Mouse (Mus musculus) lung, postnatal 25 days (tissue): ENCODE results near the gene Dock7.

Source experiments
- DNase-seq: peaks from one replicate; pipeline ENCODE4 v3.0.0; 2022; ENCODE audit warnings: low spot score

Gene Dock7

DNA sequence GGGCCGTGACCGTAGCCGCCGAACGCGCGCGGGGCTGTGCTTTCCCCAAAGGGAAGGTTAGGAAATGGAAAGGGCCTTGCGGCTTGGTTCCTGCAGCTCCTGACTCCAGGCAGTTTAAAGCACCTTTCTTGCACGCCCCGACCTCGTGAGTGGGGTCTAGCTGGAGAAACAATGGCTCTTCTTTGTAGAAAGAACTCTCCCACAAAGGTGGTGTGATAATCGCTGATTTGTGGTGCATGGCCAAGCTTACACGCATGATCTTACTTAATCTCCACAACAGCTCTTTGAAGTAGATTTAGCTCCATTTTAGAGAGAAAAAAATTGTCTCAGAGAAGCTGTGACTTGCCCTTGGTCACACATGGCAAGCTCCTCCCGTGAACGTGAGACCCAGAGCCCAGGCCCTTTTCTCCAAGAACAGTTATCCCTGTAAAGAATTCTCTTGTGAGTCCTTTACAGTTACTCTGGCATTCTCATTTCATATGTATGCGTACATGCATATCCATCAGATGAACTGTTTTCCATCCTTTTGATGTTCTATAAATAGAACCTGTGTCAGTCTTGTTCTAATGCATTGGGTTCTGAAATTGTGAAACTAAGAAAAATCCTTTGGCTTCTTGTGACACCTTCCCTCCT lies 524 bp upstream of the Dock7 start:
- DNase-seq, result no peak

DNA sequence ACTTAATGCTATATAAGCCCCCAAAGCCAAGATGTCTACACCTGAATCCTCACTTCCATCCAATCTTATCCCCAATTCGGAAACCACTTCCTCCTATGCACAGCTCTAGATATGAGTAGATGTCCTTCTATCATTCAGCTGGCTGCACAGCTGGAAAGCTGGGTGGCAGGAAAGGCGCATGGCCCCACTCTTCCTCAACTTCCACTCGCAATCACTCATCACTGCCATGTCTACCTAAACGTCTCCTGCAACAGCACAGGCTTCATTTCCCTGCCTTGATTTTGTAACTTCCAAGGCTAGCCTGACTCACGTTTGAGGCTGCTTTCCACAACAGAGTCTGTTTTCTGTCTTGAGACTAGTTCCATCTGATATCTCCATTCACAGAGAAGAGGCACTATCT lies 1.7 kb downstream of the Dock7 start:
- DNase-seq, result no peak

DNA sequence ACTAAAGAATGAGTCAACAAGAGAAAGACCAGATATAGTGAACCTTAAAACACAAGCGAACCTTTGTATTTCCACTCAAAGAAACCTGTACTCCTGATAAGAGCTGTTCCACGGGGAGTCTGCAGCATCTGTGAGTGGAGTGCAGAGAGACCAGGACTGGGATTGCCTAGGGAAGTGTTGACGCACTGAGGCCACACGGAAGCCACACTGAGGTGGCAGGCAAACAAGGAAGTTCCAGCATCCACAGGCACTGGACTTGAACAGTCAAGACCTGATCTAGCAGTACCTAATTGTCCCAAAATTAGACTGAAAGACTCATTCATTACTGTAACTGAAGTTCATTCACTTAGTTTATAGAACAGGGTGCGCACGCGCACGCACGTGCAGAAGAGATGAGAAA lies 4.9 kb downstream of the Dock7 start:
- DNase-seq, result no peak

DNA sequence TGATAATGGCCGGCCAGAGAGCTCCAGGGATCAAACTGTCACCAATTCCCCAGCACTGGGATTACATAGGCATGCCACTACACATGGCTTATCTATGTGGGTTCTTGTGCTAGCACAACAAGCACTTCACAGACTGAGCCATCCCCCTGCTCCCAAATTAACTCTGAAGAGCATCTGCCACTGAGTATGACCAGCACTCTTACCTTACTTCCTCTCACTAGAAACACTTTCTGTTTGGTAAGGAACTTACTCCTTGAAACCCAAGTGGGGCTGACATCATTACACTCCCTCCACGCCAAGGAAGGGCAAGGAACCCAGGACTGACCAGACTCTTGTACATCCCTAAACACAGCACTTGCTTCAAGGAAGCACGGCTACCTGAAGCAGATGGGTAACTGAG lies 9.0 kb downstream of the Dock7 start:
- DNase-seq, result peak; percentile 32

DNA sequence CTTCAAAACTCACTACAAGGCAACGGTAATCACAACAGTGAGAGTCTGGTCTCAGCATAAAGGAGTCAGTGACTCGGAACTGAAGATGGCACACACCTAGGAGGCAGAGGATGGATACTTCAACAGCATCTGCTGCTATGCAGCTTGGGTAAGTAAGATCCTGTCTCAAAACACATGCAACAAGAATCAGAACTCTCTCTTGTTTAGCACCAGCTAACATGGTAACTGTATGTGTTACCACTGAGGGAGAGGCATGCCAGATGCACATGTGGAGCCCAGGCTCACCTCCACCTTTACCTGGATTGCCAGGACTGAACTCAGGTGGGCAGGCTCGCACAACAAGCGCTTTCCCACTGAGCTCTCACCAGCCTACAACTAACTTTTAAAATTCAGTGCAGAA lies 11.9 kb downstream of the Dock7 start:
- no peak for DNase-seq

DNA sequence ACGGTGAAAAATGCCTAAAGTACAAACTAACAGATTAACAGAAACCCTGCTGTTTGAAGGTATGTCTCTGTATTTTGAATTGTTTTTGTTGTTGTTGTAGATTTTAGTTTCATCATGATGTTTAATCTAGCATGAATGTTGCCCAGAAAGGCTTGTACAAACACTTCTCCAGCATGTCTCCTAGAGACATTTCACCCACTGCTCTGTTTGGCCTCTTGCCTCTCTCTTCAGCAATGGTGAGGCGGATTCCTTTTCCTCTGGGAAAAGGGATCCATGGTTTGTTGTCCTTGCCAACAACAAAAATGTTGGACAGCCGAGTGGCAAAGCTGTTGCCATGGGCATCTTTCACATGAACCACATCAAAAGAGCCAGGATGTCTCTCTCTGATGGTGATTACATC lies 17.9 kb downstream of the Dock7 start:
- DNase-seq, result no peak

- DNase-seq, result no peak
These were observed 20.0 kb downstream of the Dock7 start for GRCm38 (mm10) chr4:99100724-99101123.

- DNase-seq, result no peak
These were observed 28.9 kb downstream of the Dock7 start for GRCm38 (mm10) chr4:99091777-99092176.

DNA sequence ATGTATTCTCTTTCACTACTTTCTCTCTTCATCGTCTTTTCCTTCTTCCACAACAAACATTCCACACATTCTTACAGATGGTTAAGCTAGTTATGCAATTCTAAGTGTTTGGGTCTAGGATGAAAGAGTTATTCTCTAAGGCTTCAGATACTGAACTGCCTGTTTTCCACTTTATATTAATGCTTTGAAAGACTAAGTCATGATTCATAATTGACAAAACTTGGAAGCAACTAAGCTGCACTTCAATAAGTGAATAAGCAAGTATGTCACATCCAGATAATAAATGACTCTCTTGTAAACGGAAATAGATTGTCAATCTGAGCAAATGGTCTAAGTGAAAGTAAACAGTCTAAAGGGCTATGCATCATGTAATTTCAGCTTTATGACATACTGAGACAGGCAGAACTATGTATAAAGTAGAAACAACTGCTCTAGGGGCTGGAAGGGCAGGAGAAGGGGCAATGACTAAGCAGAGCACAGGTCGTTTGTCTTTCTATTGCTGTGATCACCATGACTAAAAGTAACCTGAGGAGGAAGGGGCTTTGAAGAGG lies 29.5 kb downstream of the Dock7 start:
- DNase-seq, result no peak

DNA sequence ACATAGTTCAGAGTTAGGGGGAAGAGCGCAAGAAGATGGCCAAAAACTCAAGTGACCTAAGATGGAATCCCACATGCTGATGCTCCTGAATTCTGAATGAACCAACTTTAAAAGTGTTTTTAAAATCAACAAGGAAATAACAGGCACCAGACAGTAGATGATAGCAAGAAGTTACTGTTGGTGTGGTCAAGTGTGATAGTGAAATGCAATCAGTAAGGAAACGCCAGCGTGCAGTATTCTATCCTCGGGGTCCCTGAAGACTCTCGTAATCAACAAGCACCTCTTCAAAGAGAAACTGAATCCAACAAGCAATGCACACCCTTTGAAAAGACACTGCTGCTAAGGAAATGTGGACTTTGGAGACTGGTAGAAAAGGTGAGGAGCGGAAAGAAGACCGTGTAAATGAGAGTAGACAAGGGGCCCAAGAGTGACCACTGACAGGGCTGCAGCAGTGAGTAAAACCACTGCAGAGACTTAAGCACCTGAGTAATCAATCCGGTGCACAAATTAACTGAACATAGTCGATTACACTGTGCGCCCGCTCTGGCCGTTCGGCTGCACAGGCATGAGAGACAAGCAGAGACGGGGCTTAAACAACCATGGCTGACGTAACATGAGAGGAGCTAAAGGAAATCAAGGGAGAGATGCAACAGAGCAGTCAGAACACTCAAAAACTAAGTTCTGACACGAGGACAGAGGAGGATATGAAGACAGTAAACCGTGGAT lies 32.8 kb downstream of the Dock7 start:
- DNase-seq, result no peak

DNA sequence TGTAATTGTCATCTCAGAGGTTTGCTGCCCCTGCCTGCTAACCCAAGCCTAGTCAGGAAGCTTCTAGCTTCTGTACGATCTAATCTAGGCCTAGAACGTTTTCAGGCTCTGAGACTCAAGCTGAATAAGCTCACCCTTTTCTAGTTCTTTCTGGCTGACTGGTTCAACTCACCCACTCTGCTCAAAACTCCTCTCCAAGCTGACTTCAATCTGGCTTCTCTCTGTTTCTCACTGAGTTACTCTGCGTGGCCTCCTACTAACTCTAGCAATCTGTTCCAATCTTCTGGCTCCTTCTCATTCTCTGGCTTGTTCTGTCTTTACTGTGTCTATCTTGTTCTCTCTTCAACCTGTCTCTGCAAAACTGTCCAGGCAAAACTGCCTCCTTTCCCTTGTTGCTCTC lies 36.9 kb downstream of the Dock7 start:
- DNase-seq, result no peak

GRCm38 (mm10) chr4:99081169-99081568 lies 39.5 kb downstream of the Dock7 start:
- DNase-seq, result no peak

DNA sequence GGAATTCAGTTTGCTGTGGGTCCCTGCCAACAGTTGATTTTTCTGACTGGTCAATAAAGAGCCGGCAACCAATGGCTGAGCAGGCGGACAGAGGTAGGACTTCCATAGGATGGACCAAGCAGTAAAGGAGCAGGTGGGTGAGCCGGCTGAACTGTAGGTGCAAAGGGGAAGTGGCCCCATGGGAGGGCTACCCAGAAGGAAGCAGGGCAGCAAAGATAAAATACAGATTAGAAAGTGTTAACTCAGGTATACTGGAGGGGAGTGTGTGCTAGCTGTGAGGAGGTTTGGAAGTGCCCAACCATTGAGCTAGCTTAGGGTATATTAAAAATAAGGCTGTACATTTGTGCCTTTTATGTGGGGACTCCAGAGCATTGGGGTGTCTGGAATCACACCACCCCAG lies 42.7 kb downstream of the Dock7 start:
- no peak for DNase-seq

- no peak for DNase-seq
These were observed 51.9 kb downstream of the Dock7 start for GRCm38 (mm10) chr4:99068806-99069205.

DNA sequence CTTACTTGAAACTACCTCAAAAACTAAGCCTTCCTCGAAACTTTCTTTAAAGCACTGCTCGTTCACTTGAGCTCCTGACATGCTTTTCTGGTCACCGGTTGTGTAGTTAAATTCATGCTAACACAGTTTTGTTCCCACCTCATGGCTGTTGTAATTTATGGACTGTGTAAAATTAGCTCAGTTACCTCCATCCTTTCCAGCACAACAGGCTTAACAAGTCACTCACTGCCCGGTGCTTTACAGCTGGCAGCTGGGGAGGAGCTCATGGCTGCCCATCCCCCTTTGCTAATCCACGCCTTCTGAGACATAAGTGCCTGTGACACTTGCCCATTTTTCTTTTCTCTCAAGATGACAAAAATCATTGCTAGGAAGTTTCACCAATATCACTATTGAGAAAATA lies 56.2 kb downstream of the Dock7 start:
- DNase-seq, result no peak

GRCm38 (mm10) chr4:99048581-99048980 lies 72.1 kb downstream of the Dock7 start:
- no peak for DNase-seq

DNA sequence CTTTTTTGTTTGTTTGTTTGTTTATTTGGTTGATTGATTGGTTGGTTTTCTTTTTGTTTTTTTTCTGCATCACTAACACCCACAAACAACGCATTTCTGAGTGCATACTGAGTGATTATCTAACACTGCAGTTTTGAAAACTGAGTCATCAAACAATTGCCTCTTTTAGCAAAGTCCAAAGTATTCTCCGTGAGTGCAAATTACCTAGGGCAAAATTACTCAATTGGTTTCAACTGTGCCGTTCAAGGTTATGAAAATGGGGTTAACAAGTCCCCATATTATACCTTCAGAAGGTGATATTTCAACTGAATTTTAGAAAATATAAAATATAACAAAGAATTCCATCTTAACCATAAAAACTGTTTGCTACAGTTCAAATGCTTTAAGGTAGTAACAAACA lies 74.2 kb downstream of the Dock7 start:
- DNase-seq, result no peak

- DNase-seq, result no peak
These were observed 75.9 kb downstream of the Dock7 start for GRCm38 (mm10) chr4:99044854-99045253.

- DNase-seq, result peak; percentile 34
These were observed 87.8 kb downstream of the Dock7 start for GRCm38 (mm10) chr4:99032921-99033320.

DNA sequence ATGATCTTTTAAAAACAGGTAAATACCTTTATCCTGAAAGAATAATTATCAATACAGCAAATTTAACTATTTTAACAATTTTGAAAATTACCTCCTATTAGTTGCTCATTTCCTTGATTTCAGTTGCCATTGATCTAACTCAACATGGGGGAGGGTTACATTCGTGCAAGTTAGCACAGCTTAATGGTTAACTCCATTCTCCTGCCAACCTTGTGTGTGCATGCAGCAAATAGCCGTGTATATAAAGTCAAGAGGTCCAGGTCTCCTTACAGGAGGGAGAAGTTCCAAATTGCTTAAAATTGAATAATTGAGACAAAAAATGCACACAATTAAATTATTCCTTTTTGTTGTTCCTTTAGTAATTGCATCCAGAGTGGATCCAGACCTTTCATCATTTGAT lies 90.0 kb downstream of the Dock7 start, which contains the start of gene Angptl3:
TSS of gene Angptl3 (plus strand) at position 269 of the 400 bp plus-strand sequence.
- no peak for DNase-seq

- no peak for DNase-seq
These were observed 92.3 kb downstream of the Dock7 start for GRCm38 (mm10) chr4:99028377-99028776.

DNA sequence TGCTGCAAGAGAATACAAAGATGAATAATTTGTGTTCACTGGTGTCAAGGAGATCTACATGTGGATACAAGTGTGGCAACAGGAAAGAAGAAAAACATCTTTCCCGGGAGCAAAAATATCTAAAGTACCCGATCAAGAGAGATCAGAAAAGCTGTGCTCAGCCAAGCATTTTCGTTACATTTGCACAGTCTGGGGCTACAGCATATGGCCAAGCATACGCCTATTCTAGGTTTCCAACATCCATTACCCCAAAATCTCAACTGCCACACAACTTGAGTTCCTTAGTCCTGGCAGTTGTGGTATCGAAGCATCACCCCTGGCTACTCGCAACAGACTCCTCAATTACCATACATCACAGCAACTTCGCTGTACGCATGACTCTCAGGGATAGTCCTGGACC lies 98.5 kb downstream of the Dock7 start:
- no peak for DNase-seq

GRCm38 (mm10) chr4:99011039-99011438 lies 109.7 kb downstream of the Dock7 start:
- no peak for DNase-seq

DNA sequence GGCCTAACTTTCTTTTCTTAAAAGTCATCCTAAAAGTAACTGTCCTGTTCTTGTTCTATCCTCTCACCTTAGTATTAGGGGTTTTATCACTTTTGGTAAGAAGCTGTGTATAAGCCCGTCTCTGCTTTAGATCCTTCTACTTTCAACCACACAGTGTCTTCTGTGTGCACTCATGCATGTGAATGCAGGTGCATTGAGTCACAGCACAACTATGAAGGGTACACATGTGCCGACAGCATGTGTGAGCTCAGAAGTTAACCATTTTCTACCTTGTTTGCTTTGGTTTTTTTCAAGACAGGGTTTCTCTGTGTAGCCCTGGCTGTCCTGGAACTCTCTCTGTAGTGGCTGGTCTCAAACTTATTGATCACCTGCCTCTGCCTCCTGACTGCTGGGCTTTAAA lies 114.4 kb downstream of the Dock7 start:
- DNase-seq, result no peak
